Mouse (Mus musculus) spleen, postnatal 14 days (tissue): ENCODE results near the gene Rgs10.
A peak's percentile ranks its signal among the peaks of the same experiment; 100 is the strongest.

Experiments
- DNase-seq, 2 experiments: peaks; one replicate each; pipeline ENCODE4 v3.0.0; 2021 to 2022; ENCODE audit warnings: low spot score in 2 of 2

The Rgs10 gene

GRCm38 (mm10) chr7:128410708-128411413 lies 7.7 kb downstream of the Rgs10 start:
- DNase-seq, result no peak

GRCm38 (mm10) chr7:128408265-128408664 lies 10.3 kb downstream of the Rgs10 start:
- no peak for DNase-seq

DNA sequence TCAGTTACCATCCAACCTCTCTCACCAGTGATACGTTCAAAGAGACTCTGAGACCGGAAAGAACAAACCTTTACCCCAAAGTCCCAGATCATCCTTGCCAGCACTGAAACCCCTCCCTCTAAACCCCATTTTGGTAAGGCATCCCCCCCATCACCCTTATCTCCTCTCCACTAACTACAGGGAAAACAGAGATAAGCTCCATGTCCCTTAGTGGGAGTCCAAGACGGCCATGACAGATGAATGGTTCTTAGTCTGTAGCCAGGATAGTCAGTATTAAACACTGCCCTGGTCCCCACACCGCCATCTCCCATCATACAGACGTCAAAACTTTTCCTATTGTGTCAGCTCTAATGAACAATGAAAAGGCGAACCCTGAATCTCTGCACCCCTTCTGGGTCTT lies 14.6 kb downstream of the Rgs10 start:
- no peak for DNase-seq

- DNase-seq, result no peak
These were observed 15.0 kb downstream of the Rgs10 start for GRCm38 (mm10) chr7:128403586-128403985.

GRCm38 (mm10) chr7:128403128-128403527 lies 15.4 kb downstream of the Rgs10 start:
- no peak for DNase-seq

DNA sequence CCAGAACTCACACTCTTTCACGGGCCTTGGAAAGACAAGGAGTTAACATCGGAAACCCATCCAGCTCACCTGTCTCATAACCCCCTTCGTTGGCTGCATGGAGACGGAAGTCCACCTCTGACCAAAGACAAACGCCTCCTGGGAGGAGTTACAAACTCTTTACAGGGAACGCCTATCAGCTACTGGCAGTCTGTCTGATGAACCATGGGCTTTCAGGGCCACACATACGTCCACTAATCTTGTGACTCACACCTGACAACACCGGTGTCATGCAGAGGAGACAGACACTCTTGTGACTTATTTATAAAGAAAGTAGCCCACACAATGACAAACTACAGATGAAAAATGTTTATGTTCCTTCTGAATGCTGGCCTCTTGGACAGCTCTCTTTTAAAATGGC lies 16.0 kb downstream of the Rgs10 start:
- DNase-seq, result no peak

DNA sequence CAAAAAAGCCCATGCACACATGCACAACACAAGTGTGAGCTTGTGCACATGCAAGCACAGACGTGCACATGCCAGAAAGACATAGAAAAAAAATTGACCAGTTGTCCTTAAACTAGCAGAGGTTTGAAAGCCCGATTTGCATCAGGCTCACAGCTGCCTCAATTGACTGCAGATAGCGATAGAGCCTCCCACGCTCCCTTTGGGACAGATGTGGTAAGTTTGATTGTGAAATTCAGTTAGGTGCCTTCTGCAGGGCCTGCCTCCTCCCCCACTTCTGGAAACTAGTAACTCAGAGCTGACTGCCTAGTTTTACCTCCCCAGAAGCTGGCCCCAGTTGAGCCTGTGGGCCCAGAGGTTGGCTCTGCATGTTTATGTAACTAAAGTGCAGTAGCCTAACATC lies 19.9 kb downstream of the Rgs10 start:
- no peak for DNase-seq

GRCm38 (mm10) chr7:128397066-128397465 lies 21.5 kb downstream of the Rgs10 start:
- DNase-seq, result no peak

DNA sequence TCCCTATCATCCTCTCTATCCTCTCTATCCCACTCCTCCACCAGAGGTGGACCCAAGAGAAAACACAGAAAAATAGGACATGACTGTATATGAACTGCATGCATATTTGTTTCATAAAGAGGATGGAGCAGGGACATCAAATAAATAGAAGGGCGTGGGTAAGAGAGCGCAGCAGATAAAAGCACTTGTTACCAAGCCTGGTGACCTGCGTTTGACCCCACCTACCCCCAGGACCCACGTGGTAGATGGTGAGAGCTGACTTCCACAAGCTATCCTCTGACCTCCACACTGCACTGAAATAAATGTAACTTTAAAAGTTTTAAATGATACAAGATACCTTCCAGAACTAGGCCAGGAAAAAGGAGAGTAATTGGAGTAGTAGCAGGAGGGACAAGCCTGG lies 24.8 kb downstream of the Rgs10 start:
- no peak for DNase-seq

DNA sequence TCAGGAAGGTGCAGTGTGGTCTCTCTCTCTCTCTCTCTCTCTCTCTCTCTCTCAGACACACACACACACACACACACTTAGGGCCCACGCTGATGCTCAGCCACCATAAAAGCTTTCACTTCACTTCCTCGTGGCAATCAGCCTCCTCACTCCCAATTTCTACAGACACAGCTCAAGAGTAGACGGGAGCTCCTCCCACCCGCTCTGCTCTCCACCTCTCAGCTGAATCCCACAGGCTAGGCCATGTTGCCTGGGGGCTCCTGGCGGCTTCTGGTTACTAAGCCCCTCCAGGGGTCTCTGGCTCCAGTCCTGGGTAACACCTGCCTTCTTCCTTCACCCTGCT lies 25.6 kb downstream of the Rgs10 start:
- no peak for DNase-seq

GRCm38 (mm10) chr7:128392071-128392971 lies 26.2 kb downstream of the Rgs10 start:
- peak; percentile 35 to 53 for DNase-seq

DNA sequence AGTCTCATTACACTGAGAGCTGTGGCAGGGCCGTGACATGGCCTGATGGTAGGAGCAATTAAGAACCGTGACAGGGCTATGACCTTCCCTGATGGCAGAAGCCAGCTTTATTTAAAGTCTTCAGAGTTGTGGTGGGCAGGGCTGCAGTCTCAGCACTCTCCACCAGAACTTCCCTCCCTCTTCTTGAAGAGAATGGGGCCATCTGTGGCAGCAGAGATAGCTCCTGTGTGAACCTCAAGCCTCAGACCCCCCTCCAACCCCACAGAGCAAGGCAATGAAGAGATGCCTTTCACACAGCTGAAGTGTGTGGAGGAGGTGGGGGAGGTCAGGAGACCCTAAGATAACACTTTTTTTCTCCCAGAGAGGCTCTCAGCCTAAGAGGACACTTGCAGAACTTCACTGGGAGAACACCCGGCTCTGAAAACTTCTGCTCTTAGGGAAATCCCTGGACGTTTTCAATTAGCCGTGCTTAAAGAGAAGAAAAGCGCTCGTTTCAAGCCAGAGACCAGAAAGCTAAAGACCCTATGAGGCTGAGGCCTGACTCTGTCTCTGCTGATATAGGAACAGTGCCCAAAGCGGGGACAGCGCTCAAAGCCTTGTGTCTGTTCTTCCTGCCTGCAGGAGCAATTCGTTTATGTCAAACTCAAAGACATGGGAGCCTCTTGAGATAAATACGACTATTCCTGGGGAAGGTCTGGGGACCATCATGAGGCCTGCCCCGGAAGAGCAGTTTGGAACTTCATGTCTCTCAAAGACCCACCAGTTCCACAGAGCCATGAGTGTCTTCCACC lies 27.1 kb downstream of the Rgs10 start:
- no peak for DNase-seq

GRCm38 (mm10) chr7:128388968-128389367 lies 29.6 kb downstream of the Rgs10 start:
- DNase-seq, result peak in 1 of 2 experiments; percentile 60

DNA sequence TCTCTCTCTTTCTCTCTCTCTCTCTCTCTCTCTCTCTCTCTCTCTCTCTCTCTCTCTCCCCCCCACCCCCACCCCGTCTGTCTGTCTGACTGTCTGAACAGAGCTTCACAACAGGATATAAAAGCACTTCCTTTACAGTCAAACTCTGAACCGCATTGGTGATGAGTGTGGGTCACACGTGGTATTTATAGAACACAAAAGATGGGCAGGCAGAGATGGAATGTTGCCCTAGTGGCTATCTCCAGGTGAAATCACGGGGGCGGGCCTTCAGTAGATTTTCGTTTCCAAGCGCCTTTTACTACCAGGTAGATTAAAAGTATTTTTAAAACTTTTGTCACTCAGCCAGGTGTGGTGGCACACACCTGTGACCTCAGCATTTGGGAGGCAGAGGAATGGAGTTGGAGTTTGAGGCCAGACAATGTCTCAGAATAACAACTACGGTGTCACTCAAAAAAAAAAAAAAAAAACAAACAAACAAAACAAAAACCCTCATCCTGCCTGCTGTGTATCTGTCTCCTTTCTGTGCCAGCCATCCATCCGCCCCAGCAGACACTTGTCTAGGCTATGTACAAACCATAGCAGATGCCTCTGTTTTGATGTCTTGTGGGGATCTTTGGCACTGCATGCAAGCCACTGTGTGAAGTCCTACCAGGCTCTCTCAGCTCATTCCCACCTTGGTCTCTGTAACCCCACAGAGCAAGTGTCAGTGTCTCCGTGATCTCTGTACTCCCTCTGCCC lies 34.7 kb downstream of the Rgs10 start:
- DNase-seq, result no peak

DNA sequence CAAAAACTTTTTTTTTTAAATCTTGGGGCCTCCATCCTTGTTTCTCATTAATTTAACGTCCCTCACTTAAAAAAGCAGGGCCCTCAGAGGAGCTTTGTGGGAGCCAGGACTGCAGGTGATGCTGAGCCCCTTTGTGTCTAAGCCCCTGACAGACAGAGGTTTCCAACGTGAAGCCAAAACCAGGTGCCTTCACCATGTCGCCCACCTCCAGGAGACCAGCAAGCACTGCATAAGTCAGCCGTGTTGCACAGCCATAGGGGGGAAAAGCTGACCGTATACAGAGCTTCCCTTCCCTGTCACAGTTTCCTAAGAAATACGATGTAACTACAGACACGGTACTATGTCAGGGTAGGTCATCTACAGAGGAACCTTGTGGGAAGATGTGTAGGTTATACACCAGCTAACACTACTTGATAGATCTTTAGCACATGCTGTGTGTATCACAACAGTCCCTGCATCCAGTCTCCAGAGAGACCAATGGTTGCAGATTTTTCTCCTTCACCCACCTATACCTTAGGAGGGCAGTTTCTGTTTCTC lies 35.3 kb downstream of the Rgs10 start:
- no peak for DNase-seq

GRCm38 (mm10) chr7:128382527-128382860 lies 36.1 kb downstream of the Rgs10 start:
- DNase-seq, result no peak

DNA sequence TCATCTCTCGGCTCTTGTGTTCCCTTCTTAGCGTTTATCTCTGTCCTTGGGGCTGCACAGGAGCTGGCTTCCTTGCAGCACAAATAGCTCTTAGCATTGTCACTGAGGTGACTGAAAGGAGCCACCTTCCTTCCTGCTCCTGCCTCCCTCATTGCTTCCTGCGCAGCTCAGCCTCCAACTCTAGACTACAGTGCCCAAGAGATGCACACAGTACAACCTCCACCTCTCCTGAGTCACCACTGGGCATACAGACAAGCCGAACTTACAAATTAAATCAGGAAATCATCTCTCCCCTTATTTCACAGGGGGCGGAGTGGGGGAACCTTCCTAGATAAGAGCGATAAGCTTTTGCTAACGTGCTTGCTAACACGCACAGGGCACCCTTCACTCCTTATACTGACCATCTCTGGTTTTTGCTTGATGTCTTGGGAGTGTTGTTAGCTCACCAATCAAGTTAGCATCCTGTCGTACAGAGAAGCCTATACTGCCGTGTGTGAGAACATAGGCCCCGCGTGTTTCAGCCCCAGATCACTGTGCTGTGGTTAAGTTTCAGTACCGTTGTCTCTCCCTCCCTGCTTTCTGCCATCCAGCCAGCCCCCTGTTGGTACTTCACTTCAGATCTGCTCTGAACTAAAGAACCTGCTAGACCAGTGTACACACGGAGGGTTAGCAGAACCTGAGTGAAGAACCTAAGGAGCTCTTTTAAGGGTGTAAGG lies 36.6 kb downstream of the Rgs10 start:
- DNase-seq, result no peak

DNA sequence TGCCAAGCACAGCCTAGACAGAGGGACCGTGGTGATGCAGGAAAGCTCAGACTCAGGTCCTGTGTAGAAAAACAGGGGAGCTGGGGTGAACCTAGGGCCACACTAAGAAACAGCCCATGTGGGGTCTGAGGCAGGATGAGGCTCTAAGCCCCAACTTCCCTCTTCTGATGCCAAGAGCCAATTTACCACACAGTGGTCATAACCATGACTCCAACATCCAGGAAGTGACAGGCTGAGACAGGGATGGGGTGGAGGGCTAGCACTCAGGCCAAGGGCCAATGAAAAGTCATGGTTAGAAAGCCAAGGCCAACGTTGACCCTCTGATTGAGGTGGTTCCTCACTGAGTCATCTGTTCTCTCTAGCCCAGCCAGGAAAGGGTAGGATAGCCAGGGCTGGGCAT lies 37.6 kb downstream of the Rgs10 start:
- DNase-seq, result no peak

- DNase-seq, result no peak
These were observed 39.3 kb downstream of the Rgs10 start for GRCm38 (mm10) chr7:128379162-128379805.

- DNase-seq, result no peak
These were observed 42.3 kb downstream of the Rgs10 start for GRCm38 (mm10) chr7:128376206-128376701.
